Mouse (Mus musculus): ENCODE measurements at regions not wholly inside any gene's neighbourhood (a gene's known extent, or its start where the extent isn't known, plus 50 kb on each side); places are given as distances from the start of the nearest gene placed in this dataset.
A peak's percentile ranks its signal among the peaks of the same experiment; 100 is the strongest.

- DNase-seq (ENCODE audit: extremely low spot score in 1 of 2, low spot score in 2 of 2), result no peak
- intact Hi-C loops (cut with DNase I), result no loop called here
Measured at GRCm38 (mm10) chr15:96944741-96945140, 111.0 kb downstream of the Slc38a4 start.

GRCm38 (mm10) chr15:96942651-96943050 lies 113.1 kb downstream of the Slc38a4 start:
- no peak for DNase-seq (ENCODE audit: extremely low spot score in 1 of 2, low spot score in 2 of 2)
- intact Hi-C loops (cut with DNase I), result no loop called here

GRCm38 (mm10) chr15:96938406-96938805 lies 117.3 kb downstream of the Slc38a4 start:
- intact Hi-C loops (cut with DNase I), result loop anchor here (5.0 to 10.0 kb wide), 2 partner anchors 244 to 396 kb away; partner anchors contain the start of gene Slc38a2
- DNase-seq (ENCODE audit: extremely low spot score in 1 of 2, low spot score in 2 of 2), result no peak

DNA sequence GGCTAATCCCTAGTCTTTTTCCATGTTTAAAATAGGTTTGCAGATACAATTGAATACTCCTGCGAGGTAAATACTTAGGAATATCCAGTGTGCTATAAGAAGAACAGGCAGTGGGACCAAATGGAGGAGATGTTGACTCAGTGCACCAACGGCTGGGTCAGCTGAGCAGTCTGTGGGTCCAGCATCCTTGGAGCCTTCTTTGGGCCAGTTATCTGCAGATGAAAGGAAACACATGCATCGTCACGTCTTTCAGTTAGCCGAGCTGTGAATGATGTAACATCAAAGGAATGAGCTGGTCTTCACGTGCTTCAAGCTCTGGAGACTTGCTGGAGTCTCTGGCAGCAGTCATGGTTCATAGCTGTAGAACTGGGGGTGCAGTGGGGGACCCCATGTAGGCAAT lies 118.1 kb downstream of the Slc38a4 start:
- DNase-seq (ENCODE audit: extremely low spot score in 1 of 2, low spot score in 2 of 2), result no peak
- intact Hi-C loops (cut with DNase I), result loop anchor here (5.0 to 10.0 kb wide), 2 partner anchors 243 to 395 kb away; partner anchors contain the start of gene Slc38a2

GRCm38 (mm10) chr15:96936705-96937346 lies 118.9 kb downstream of the Slc38a4 start:
- DNase-seq (ENCODE audit: extremely low spot score in 1 of 2, low spot score in 2 of 2), result peak; percentile 87 to 90
- intact Hi-C loops (cut with DNase I), result loop anchor here (5.0 to 10.0 kb wide), 2 partner anchors 242 to 395 kb away; partner anchors contain the start of gene Slc38a2

DNA sequence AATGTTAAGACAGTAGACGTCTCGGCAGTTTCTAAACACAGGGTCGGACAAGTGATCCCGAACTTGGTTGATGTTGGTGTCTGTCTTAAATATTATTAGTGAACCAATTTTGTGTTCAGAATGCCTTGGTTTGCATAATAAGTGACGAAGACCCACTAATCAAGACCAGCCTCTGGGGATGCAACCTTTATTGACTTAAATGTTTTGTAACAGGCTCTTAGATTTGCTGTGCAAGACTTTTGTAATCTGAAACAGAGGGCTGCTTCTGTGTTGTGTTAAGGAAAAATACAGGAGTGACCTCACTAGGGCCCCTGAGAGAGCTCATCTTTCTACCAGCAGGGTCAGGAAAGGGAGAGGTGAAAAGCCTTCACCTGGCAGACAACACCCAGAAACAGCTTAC lies 119.5 kb downstream of the Slc38a4 start:
- no peak for DNase-seq (ENCODE audit: extremely low spot score in 1 of 2, low spot score in 2 of 2)
- intact Hi-C loops (cut with DNase I), result loop anchor here (5.0 to 10.0 kb wide), 2 partner anchors 241 to 394 kb away; partner anchors contain the start of gene Slc38a2

- intact Hi-C loops (cut with DNase I), result loop anchor here (10.0 kb wide), 1 partner anchor 239 kb away; the partner anchor contains the start of gene Slc38a2
- DNase-seq (ENCODE audit: extremely low spot score in 1 of 2, low spot score in 2 of 2), result peak in 1 of 2 experiments; percentile 24
Measured at GRCm38 (mm10) chr15:96933451-96933850, 122.3 kb downstream of the Slc38a4 start.

DNA sequence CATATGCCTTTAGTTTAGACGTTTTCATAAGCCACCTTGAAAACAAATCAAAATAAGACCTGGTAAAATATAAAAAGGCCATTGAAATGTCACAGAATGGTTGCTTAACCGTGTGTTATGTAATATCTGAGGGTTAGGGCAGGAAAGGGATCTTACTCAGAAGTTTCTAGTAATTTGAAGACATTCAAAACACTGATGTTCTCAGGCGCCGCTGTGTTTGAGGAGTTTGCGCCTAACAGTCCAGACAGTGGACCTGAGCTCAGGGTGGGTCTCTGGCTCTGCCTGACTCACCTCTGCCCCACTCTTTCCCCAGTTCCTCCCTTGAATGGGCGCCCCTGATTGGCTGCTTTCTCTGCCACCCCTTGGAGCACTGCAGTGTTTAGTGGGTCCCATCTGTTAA lies 125.2 kb downstream of the Slc38a4 start:
- DNase-seq (ENCODE audit: extremely low spot score in 1 of 2, low spot score in 2 of 2), result no peak
- intact Hi-C loops (cut with DNase I), result loop anchor here (10.0 kb wide), 1 partner anchor 236 kb away; the partner anchor contains the start of gene Slc38a2

- no peak for DNase-seq (ENCODE audit: extremely low spot score in 1 of 2, low spot score in 2 of 2)
- intact Hi-C loops (cut with DNase I), result loop anchor here (10.0 kb wide), 1 partner anchor 235 kb away; the partner anchor contains the start of gene Slc38a2
Measured at GRCm38 (mm10) chr15:96929788-96930187, 126.0 kb downstream of the Slc38a4 start.

GRCm38 (mm10) chr15:96928692-96929091 lies 127.1 kb downstream of the Slc38a4 start:
- DNase-seq (ENCODE audit: extremely low spot score in 1 of 2, low spot score in 2 of 2), result no peak
- intact Hi-C loops (cut with DNase I), result no loop called here

DNA sequence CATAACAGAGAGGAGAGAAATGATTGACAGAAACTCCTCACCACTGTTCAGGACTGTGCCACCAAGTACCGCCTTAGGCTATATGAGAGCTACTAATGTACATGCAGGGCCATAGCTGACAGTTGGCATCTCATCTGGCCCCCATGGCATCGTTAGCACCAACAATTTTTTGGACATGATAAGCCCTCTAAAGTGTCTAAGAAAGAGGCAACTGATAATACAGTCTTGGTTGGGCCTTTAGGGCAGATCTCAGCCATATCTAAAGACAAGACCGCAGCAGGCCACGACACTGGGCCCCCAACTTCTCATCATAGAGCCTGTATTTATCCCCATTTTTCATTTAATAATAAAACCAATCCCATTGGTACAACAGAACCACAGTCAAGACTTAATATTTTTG lies 128.1 kb downstream of the Slc38a4 start:
- DNase-seq (ENCODE audit: extremely low spot score in 1 of 2, low spot score in 2 of 2), result no peak
- intact Hi-C loops (cut with DNase I), result no loop called here

DNA sequence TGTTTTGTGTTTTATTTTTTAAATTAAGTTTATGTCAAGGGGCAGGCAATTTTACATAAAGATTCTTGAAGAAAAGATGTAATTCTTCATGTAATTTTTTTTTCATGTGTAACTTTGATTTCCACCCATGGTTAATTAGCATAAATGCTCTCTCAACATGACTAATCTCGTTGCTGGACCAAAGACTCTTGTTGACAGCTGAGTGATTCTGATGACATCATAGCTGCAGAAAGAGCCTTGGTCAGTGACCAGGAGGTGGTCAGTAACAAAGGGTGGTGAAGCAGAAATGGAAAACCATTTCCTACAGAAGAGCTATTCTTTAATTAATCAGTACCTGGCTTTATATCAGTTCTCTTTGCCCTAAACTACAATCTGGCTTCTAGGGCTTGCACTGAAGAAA lies 129.1 kb downstream of the Slc38a4 start:
- DNase-seq (ENCODE audit: extremely low spot score in 1 of 2, low spot score in 2 of 2), result no peak
- intact Hi-C loops (cut with DNase I), result no loop called here

GRCm38 (mm10) chr15:96916586-96916985 lies 139.2 kb downstream of the Slc38a4 start:
- no peak for DNase-seq (ENCODE audit: extremely low spot score in 1 of 2, low spot score in 2 of 2)
- intact Hi-C loops (cut with DNase I), result no loop called here

DNA sequence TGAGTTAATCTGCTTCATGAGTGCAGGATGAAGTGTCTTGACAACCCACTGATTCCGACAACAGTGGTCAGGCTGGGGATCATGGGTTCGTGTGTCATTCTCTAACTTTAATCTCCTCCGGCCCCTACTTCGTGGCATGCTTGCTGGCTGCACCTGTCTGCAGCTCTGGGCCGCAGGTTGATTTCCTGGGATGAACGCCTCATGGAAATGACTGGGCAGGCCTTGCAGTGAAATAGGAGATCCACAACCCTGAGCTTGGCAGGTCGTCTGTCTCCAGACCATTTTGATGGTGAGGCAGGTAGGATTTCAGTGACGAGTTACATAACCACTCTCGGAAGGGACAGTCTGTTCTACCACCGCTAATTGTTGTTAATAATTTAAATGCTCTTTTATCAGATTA lies 140.2 kb downstream of the Slc38a4 start:
- intact Hi-C loops (cut with DNase I), result no loop called here
- no peak for DNase-seq (ENCODE audit: extremely low spot score in 1 of 2, low spot score in 2 of 2)

DNA sequence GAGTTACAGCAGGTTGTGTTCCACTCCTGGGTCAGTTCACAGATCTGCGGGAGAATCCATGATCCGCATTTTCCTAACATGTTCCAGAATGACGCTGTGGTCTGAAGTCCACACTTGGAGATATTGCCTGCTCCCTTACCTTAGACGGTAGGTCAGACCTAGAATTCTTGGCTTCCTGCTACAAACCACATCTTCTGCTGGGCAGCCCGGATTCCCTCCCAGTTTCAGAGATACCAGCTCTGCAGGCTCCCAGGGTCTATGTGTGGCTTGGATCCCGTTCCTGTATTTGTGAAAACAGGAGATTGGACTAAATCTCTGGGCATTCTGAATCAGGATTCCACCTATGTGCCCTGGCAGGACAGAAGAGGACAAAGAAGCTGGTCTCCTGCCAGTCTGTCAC lies 140.8 kb downstream of the Slc38a4 start:
- intact Hi-C loops (cut with DNase I), result no loop called here

DNA sequence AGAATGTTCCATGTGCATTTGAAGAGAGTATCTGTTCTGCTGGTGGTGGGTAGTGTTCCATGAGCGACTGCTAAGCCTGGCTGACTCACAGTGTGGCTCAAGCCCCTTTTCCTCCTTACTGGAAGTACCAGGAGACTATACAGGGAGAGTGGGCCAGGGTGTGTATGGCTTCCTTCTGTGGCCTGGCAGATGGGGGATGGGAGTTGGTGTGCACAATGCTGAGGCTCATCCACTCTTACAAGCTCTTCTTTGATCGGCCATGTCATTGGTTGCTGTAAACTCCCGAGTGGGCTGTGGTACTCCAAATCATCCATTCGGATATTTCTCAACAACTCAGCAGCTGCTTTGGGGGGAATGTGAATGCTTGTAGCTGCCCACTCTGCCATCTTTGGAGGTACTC lies 150.2 kb downstream of the Slc38a4 start:
- DNase-seq (ENCODE audit: extremely low spot score in 1 of 2, low spot score in 2 of 2), result no peak
- intact Hi-C loops (cut with DNase I), result no loop called here

More for the DNA sequence above, 140.8 kb downstream of the Slc38a4 start:
- DNase-seq (ENCODE audit: extremely low spot score in 1 of 2, low spot score in 2 of 2), result no peak

DNA sequence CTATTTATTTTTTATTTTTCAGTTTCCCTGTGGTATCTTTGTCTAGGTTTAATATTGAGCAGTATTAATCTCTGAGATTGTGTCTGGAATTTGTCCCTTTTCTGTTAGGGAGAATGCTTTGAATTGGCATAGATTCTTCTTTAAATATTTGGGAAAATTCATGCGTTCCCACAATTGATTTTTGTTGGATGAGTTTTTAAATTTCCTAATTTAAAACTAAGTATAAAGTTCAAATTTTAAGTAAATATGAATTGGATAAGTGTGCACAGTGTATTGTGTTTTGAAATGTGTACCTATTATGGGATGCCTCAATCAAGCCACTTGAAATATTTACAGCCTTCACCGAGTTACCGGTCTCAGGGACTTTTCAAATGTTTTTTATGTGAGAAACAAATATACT lies 152.3 kb downstream of the Slc38a4 start:
- no peak for DNase-seq (ENCODE audit: extremely low spot score in 1 of 2, low spot score in 2 of 2)
- intact Hi-C loops (cut with DNase I), result no loop called here

- no peak for DNase-seq (ENCODE audit: extremely low spot score in 1 of 2, low spot score in 2 of 2)
- intact Hi-C loops (cut with DNase I), result no loop called here
Measured at GRCm38 (mm10) chr15:96902781-96903180, 153.0 kb downstream of the Slc38a4 start.

GRCm38 (mm10) chr15:96901616-96902015 lies 154.1 kb downstream of the Slc38a4 start:
- DNase-seq (ENCODE audit: extremely low spot score in 1 of 2, low spot score in 2 of 2), result no peak
- intact Hi-C loops (cut with DNase I), result no loop called here

DNA sequence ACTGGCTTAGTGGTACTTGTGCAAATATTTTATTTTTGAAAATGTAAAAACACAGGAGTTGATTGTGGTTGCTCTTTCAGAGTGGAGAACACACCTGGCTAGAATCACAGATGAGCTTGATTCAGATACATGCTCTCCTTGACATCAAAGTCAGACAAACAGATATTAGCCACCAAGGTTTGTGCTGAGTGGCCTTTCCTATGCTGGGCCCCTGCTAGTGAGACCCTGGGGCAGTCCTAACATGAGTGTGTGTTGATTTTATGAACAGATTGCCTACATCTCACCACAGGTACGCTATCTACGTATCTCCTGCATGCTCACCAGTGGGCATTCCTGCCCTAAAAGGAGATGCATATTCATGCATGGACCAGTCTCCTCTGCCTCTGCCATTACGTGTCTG lies 157.5 kb downstream of the Slc38a4 start:
- intact Hi-C loops (cut with DNase I), result no loop called here
- no peak for DNase-seq (ENCODE audit: extremely low spot score in 1 of 2, low spot score in 2 of 2)

GRCm38 (mm10) chr15:96884901-96885300 lies 170.9 kb downstream of the Slc38a4 start:
- intact Hi-C loops (cut with DNase I), result no loop called here
- no peak for DNase-seq (ENCODE audit: extremely low spot score in 1 of 2, low spot score in 2 of 2)
